Mouse (Mus musculus): Measurements from ENCODE around the gene Mettl3. TPM values are rescaled to one million over a fixed set of nuclear protein-coding genes. Genes with fewer than 3 reads are reported as not detected.
A peak's percentile ranks its signal among the peaks of the same experiment; 100 is the strongest.

Gene Mettl3
- total and polyA plus RNA-seq, 3 experiments: 15.7 to 20.4 (median 17.8) TPM

DNA sequence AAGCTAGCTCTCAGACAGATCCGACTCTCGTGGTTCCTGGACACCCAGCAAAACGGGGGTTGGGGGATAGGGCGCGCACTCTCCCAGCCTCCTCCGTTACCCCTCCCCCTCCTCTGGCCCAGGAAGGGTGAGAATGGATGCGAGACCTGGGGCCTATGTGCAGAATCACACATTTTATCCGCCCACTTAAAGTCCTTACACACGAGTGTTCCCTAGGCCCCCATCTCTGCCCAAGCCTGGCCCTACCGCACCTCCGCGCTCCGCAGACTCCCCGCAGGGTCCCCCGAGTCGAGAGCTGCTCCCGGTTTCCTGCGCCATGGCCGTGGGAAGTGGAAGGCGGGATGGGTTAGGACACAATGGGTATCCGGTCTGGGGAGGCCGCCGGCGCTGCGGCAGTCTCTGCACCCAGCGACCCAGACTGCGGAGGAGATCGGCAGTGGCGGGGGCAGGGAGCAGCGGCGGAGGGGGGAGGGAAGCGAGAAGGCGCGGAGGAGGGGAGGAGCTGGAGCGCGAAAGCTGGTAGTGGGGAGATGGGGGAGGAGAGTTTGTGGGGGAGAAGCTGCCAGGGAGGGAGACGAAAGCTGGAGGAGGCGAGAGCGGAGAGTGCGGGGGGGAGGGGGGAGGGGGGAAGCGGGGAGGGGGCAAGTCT, 11.0 kb upstream of the Mettl3 start:
- peak overlapping the region; percentile 85 for H3K9ac ChIP-seq (ENCODE audit: low read depth, low read length)
- intact Hi-C loops (cut with DNase I): no loop called here
- 0 out of 2 replicates have a peak, but pooled peaks cover 2% of the 10 kb centered on the region for H3K79me2 ChIP-seq (replicated peaks; ENCODE audit: control insufficient read depth, insufficient read depth, low read length)
- H3K4me1 ChIP-seq (ENCODE audit: control insufficient read depth, insufficient read depth, low read length): peaks cover 1% of the 10 kb centered on the region; the same call in 1 of the 2 replicates
- no peaks in the 10 kb centered on the region for H3K27me3 ChIP-seq (ENCODE audit: control insufficient read depth, insufficient read depth, low read length)
- WGBS: under 1% methylated on average over 29 of the region's 41 CpGs
- peak overlapping the region; percentile 61 for H3K27ac ChIP-seq
- peak; percentile 66 to 72 for DNase-seq
- no peaks in the 10 kb centered on the region; the same call in 1 of the 2 replicates for H3K36me3 ChIP-seq (ENCODE audit: control insufficient read depth, insufficient read depth, low read length)
- no peak for TF ChIP-seq EP300 (IDR thresholded peaks at IDR 0.05; ENCODE audit: insufficient read depth, low read depth, low read length)
- 0 out of 2 replicates have a peak, but pooled peaks have one; percentile 30 for TF ChIP-seq POLR2A (IDR thresholded peaks at IDR 0.05; ENCODE audit: insufficient read depth, low read depth, low read length)
- H3K4me3 ChIP-seq: peak overlapping the region; percentile 77

DNA sequence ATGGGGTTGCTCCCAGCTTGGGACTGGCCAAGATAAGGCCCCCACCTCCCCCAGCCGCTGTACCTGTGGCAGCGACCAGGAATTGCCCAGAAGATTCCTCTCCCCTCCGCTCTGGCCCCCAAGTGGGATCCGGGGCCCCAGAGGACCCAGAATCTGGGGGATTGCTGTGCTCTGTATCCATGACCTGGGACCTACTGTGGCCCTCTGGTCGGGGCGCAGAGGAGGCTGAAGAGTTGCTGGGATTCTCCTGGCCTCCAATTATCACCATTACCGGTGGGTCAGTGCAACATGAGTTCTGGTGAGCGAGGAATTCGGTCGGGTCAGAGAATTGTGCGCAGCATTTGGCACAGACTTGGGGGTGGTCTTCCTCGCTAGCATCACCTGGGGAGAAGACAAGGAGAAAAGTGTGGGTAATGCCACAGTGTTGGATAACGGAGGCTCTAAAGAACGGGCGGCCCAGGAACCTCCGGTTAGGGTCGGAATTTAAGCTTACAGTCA, 10.4 kb upstream of the Mettl3 start:
- Histone ChIP-seq H3K36me3 (ENCODE audit: control insufficient read depth, insufficient read depth, low read length) (no peaks in the 10 kb centered on the region; the same call in 1 of the 2 replicates), H3K79me2 (replicated peaks; ENCODE audit: control insufficient read depth, insufficient read depth, low read length) (0 out of 2 replicates have a peak, but pooled peaks cover 2% of the 10 kb centered on the region), H3K27me3 (ENCODE audit: control insufficient read depth, insufficient read depth, low read length) (no peaks in the 10 kb centered on the region), H3K9ac (ENCODE audit: low read depth, low read length) (peak overlapping the region; percentile 85), H3K4me1 (ENCODE audit: control insufficient read depth, insufficient read depth, low read length) (peaks cover 1% of the 10 kb centered on the region; the same call in 1 of the 2 replicates), H3K4me3 (peak overlapping the region; percentile 77), H3K27ac (peak overlapping the region; percentile 61; the same call in 1 of the 2 replicates)
- 13% methylated on average over 17 of the region's 17 CpGs for WGBS
- intact Hi-C loops (cut with DNase I): no loop called here
- TF ChIP-seq EP300 (IDR thresholded peaks at IDR 0.05; ENCODE audit: insufficient read depth, low read depth, low read length) (no peak), CTCF (IDR thresholded peaks at IDR 0.05) (no peak), POLR2A (IDR thresholded peaks at IDR 0.05; ENCODE audit: insufficient read depth, low read depth, low read length) (no peak)
- DNase-seq: no peak

DNA sequence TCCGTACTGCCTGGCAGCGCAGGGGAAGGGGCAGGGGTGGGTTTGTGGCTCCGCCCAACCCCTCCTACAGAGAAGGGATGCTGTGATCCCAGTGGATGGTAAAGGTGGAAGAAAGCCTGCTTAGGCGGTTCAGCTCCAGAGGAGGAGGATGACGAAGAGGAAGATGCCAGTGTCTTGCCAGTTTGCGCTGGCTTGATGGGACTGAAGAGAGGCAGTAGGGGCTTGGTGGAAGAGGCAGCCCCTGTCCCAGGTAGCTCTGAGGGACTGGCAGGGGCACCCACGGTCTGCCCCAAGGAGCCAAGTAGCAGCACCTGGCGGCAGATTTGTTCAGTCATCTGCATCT, 9.9 kb upstream of the Mettl3 start:
- H3K79me2 ChIP-seq (replicated peaks; ENCODE audit: control insufficient read depth, insufficient read depth, low read length): 0 out of 2 replicates have a peak, but pooled peaks cover 2% of the 10 kb centered on the region
- H3K36me3 ChIP-seq (ENCODE audit: control insufficient read depth, insufficient read depth, low read length): no peaks in the 10 kb centered on the region; the same call in 1 of the 2 replicates
- 75% methylated on average over 8 of the region's 8 CpGs for WGBS
- H3K4me3 ChIP-seq: no peak overlapping the region
- no peak overlapping the region for H3K27ac ChIP-seq
- H3K27me3 ChIP-seq (ENCODE audit: control insufficient read depth, insufficient read depth, low read length): no peaks in the 10 kb centered on the region
- DNase-seq: no peak
- TF ChIP-seq POLR2A (IDR thresholded peaks at IDR 0.05; ENCODE audit: insufficient read depth, low read depth, low read length): no peak
- TF ChIP-seq EP300 (IDR thresholded peaks at IDR 0.05; ENCODE audit: insufficient read depth, low read depth, low read length): no peak
- TF ChIP-seq CTCF (IDR thresholded peaks at IDR 0.05): no peak
- H3K9ac ChIP-seq (ENCODE audit: low read depth, low read length): no peak overlapping the region
- intact Hi-C loops (cut with DNase I): no loop called here
- peaks cover 1% of the 10 kb centered on the region; the same call in 1 of the 2 replicates for H3K4me1 ChIP-seq (ENCODE audit: control insufficient read depth, insufficient read depth, low read length)

DNA sequence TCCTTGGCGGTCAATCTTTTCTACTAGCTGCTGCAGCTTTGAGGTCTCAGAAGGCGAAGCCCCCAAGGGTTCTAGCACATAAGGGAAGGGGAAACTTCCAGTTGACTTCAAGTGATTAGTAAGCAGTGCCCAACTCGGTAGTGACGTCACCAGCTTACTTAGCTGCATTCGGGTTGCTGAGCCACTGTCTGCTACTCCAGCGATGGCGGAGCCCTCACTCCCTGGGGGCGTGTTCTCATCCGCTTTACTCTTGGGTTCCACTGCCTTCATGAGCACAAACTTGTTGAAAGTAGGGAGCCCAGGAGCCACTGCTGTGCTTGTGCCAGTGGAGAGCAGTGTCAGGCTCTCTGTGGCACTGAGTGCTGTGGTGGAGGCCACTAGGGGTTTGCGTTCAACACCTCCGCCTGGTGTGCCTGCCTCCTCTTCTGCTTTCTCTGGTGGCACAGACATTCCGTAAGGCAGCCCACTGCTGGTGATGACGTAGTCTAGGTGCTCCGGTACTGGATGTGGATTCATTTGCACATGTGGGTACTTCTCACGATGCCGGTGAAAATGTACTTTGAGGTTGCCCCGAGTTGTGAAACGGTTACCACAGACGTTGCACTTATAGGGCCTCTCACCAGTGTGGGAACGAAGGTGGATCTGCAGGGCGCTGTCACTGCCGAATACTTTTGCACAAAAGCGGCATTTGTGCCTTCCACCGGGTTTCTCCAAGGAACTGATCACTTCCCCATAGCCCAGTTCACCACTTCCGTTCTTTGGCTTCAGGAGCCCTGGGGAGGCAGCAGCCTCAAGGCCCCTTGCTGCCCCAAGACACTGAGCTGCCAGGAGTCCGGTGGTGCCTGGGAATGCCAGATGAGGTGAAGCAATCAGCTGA, 9.2 kb upstream of the Mettl3 start:
- Histone ChIP-seq H3K9ac (ENCODE audit: low read depth, low read length) (no peak overlapping the region), H3K4me1 (ENCODE audit: control insufficient read depth, insufficient read depth, low read length) (peaks cover 1% of the 10 kb centered on the region; the same call in 1 of the 2 replicates), H3K27ac (no peak overlapping the region), H3K36me3 (ENCODE audit: control insufficient read depth, insufficient read depth, low read length) (no peaks in the 10 kb centered on the region; the same call in 1 of the 2 replicates), H3K4me3 (no peak overlapping the region), H3K79me2 (replicated peaks; ENCODE audit: control insufficient read depth, insufficient read depth, low read length) (0 out of 2 replicates have a peak, but pooled peaks cover 2% of the 10 kb centered on the region), H3K27me3 (ENCODE audit: control insufficient read depth, insufficient read depth, low read length) (no peaks in the 10 kb centered on the region)
- intact Hi-C loops (cut with DNase I): no loop called here
- DNase-seq: peak in 1 of 2 experiments; percentile 12
- TF ChIP-seq POLR2A (IDR thresholded peaks at IDR 0.05; ENCODE audit: insufficient read depth, low read depth, low read length) (no peak), EP300 (IDR thresholded peaks at IDR 0.05; ENCODE audit: insufficient read depth, low read depth, low read length) (no peak), CTCF (IDR thresholded peaks at IDR 0.05) (no peak)
- 85% methylated on average over 26 of the region's 26 CpGs for WGBS

DNA sequence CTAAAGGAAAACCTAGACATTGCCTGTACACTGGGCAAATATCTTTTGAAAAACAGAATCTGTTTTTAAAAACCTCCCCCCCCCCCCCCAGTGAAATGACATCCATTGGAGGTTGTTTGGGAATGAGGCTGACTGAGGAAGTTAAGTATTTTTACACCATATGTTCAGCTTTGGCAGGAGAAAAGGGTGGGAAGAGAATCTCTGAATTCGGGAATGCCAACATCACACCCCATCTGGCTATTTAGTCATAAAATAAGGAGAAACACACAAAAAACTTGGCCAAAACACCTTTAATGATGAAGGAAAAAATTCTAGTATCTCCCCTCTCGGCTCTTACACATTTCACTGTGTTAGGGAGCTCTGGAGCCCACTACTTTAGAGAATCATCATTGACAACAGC, 6.0 kb upstream of the Mettl3 start:
- no peak for DNase-seq
- Histone ChIP-seq H3K79me2 (replicated peaks; ENCODE audit: control insufficient read depth, insufficient read depth, low read length) (0 out of 2 replicates have a peak, but pooled peaks cover 2% of the 10 kb centered on the region), H3K27me3 (ENCODE audit: control insufficient read depth, insufficient read depth, low read length) (no peaks in the 10 kb centered on the region), H3K9ac (ENCODE audit: low read depth, low read length) (no peak overlapping the region), H3K36me3 (ENCODE audit: control insufficient read depth, insufficient read depth, low read length) (no peaks in the 10 kb centered on the region; the same call in 1 of the 2 replicates), H3K4me1 (ENCODE audit: control insufficient read depth, insufficient read depth, low read length) (peaks cover 1% of the 10 kb centered on the region; the same call in 1 of the 2 replicates), H3K4me3 (no peak overlapping the region), H3K27ac (no peak overlapping the region)
- 86% methylated on average over 2 of the region's 2 CpGs for WGBS
- intact Hi-C loops (cut with DNase I): no loop called here
- TF ChIP-seq EP300 (IDR thresholded peaks at IDR 0.05; ENCODE audit: insufficient read depth, low read depth, low read length): no peak
- no peak for TF ChIP-seq CTCF (IDR thresholded peaks at IDR 0.05)
- TF ChIP-seq POLR2A (IDR thresholded peaks at IDR 0.05; ENCODE audit: insufficient read depth, low read depth, low read length): no peak

All from heart, adult 2 months (tissue).